Mouse (Mus musculus): Measurements from ENCODE around the gene Gm49387. TPM values are rescaled to one million over a fixed set of nuclear protein-coding genes. Genes with fewer than 3 reads are reported as not detected.
A peak's percentile ranks its signal among the peaks of the same experiment; 100 is the strongest.

Gene Gm49387
- polyA plus RNA-seq, 1 experiment, result not detected

DNA sequence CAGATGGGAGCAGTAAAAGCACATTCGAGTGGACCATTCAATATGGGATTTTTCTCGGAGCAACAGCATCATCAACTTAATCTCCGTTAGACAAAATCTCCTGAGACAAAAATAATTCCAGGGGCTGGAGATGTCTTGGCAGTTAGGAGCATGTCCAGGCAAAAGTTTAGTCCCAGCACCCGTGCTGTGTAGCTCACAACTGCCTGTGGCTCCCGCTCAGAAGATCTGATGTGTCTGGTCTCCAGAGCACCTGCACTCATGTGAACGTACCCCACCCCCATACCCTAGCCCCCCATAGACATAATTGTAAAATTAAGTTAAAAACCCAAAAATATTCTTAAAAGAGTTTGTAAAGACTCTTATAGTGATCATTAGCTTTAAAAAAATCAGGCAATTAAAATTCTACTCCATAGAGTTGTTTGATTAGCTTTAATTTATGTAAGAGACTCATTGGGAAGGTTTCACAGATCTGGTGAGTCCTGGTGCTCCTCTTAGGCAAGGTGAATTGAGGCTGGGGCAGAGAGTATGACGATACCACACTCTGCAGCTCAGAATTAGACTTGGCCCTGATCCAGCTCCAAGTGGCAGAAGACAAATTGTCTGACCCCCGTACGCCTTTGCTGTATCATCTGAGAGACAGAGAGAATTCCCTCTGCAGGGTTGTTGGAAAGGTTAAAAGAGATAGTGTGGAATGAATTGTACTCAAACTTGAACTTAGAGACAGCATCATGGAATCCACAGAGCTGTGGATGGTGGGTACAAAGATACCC is 62.5 kb downstream of the Gm49387 start:
- Histone ChIP-seq H3K27me3 (ENCODE audit: control insufficient read depth, insufficient read depth, insufficient read length) (no peaks in the 10 kb centered on the region), H3ac (ENCODE audit: control insufficient read depth, insufficient read length) (no peak overlapping the region), H3K4me3 (no peak overlapping the region), H3K4me2 (ENCODE audit: low read depth) (peak overlapping the region; percentile 30), H3K36me3 (ENCODE audit: control insufficient read depth, insufficient read depth) (no peaks in the 10 kb centered on the region), H3K79me2 (ENCODE audit: control insufficient read depth, insufficient read depth) (no peaks in the 10 kb centered on the region)
- TF ChIP-seq CEBPB (IDR thresholded peaks at IDR 0.05; ENCODE audit: insufficient read depth, poor library complexity, severe bottlenecking) (no peak), TCF12 (IDR thresholded peaks at IDR 0.05; ENCODE audit: insufficient read depth, poor library complexity, severe bottlenecking) (no peak), E2F4 (IDR thresholded peaks at IDR 0.05; ENCODE audit: insufficient read depth) (no peak), TCF3 (IDR thresholded peaks at IDR 0.05; ENCODE audit: insufficient read length, low read depth) (no peak), MYOD1 (IDR thresholded peaks at IDR 0.05; ENCODE audit: control insufficient read depth in 1 of 3, insufficient read length in 2 of 3, low read depth in 2 of 3) (no peak), USF1 (IDR thresholded peaks at IDR 0.05; ENCODE audit: low read depth) (no peak), SRF (IDR thresholded peaks at IDR 0.05; ENCODE audit: control insufficient read depth, insufficient read length, low read depth) (no peak), MAX (IDR thresholded peaks at IDR 0.05; ENCODE audit: low read depth) (no peak), REST (IDR thresholded peaks at IDR 0.05; ENCODE audit: insufficient read depth, insufficient read length) (no peak)

DNA sequence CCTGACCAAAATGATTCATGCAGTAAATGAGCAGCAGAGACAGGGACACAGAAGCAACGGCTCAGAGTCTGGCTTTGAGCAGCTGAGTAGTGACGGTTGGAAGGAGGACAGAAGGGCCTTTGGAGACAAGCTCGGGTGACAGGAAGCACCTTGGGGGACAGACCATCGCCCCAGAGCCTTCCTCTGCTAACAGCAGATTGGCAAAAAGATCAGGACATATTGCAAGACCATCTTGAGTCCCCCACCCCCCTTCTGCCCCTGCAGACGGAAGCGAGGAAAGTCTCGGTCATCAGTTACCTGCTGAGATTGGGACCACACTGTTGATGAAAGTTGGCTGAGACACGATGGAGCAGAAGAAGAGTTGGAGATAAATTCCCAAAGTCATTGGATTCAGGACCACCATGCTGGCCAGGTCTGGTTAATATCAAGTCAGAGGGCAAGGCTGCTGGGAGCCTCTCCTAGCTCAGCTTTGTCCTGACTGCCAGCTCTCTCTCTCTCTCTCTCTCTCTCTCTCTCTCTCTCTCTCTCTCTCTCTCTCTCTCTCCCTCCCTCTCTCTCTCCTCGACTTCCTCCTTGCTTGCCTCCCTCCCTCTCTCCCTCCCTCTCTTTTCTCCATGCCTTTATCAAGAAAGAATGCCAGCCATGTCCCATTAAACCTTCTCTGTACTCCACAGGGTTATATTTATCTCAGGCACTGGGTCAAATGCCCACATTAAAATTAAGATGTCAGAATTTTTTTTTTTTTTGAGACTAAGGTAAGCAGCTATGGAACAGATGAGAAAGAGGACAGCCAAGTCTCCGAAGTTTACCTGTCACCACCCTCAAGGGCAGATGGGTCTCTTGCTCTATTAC is 63.6 kb downstream of the Gm49387 start:
- H3K27me3 ChIP-seq (ENCODE audit: control insufficient read depth, insufficient read depth, insufficient read length), result no peaks in the 10 kb centered on the region
- no peak for TF ChIP-seq TCF12 (IDR thresholded peaks at IDR 0.05; ENCODE audit: insufficient read depth, poor library complexity, severe bottlenecking)
- H3ac ChIP-seq (ENCODE audit: control insufficient read depth, insufficient read length), result no peak overlapping the region
- H3K4me3 ChIP-seq, result no peak overlapping the region
- no peaks in the 10 kb centered on the region for H3K36me3 ChIP-seq (ENCODE audit: control insufficient read depth, insufficient read depth)
- peak overlapping the region; percentile 53 for H3K4me2 ChIP-seq (ENCODE audit: low read depth)
- no peaks in the 10 kb centered on the region for H3K79me2 ChIP-seq (ENCODE audit: control insufficient read depth, insufficient read depth)

DNA sequence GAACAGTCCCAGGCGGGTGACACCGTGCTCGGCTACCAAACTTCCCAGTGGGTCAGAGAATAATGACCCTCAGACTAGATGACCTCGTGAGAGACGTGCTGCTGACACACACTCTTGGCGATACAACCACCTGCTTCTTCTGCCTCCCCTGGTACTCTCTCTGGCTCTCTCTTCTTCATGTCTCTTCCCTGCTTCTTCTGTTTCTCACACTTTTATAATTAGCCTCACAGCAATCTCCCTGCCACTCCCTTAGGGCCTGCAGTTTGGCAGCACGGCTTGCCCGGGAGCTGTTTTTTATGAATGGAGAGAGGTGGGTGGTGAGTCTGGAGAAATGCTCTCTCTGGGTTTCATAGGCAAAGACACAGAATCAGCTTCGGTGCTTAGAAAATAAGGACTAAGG is 64.8 kb downstream of the Gm49387 start:
- peak overlapping the region; percentile 53 for H3K4me2 ChIP-seq (ENCODE audit: low read depth)
- no peak overlapping the region for H3K4me3 ChIP-seq
- H3ac ChIP-seq (ENCODE audit: control insufficient read depth, insufficient read length), result no peak overlapping the region
- H3K79me2 ChIP-seq (ENCODE audit: control insufficient read depth, insufficient read depth), result no peaks in the 10 kb centered on the region
- H3K36me3 ChIP-seq (ENCODE audit: control insufficient read depth, insufficient read depth), result no peaks in the 10 kb centered on the region
- no peaks in the 10 kb centered on the region for H3K27me3 ChIP-seq (ENCODE audit: control insufficient read depth, insufficient read depth, insufficient read length)
- TF ChIP-seq MYOG (IDR thresholded peaks at IDR 0.05; ENCODE audit: control insufficient read depth in 1 of 3, insufficient read depth in 1 of 3, insufficient read length in 2 of 3, low read depth in 2 of 3) (no peak), MYOD1 (IDR thresholded peaks at IDR 0.05; ENCODE audit: control insufficient read depth in 1 of 3, insufficient read length in 2 of 3, low read depth in 2 of 3) (peak in 1 of 3 experiments; percentile 71)

DNA sequence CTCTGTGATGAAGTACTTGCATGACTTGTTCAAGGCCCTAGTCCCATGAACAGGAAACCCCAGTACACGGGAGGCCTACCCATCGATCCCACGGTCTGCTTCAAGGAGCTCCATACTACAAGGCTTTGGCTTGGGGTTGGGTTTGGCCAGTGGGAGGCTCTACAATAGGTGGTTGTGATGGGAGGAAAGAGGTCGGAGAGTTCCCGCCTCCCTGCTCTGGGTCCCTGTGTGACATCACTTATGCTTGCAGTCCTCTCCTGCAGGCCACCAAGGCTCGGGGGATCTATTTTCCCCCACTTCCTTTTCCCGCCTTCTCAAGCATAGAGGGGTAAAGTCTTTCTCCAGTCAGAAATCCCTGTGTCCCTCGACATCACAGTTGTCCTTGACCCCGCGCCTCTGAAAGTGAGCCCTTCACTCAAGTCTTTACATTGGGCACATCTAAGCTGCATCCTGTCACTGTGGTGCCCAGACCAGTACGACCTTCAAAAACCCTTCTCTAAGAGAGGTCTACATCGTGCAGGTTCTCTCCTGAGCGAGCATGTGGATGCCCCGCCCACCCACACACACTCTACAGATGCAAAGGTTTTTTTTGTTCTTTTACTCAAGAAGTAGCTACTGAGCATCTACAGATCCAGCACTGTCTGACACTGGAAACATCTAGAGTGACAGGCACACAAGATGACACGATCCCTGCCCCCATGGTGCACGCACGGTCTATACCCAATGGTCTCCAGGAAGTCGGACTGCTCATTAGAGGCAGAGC is 65.6 kb downstream of the Gm49387 start:
- Histone ChIP-seq H3K4me2 (ENCODE audit: low read depth) (peak overlapping the region; percentile 46), H3K36me3 (ENCODE audit: control insufficient read depth, insufficient read depth) (no peaks in the 10 kb centered on the region), H3K79me2 (ENCODE audit: control insufficient read depth, insufficient read depth) (no peaks in the 10 kb centered on the region), H3ac (ENCODE audit: control insufficient read depth, insufficient read length) (no peak overlapping the region), H3K4me3 (no peak overlapping the region), H3K27me3 (ENCODE audit: control insufficient read depth, insufficient read depth, insufficient read length) (no peaks in the 10 kb centered on the region)
- TF ChIP-seq MYOG (IDR thresholded peaks at IDR 0.05; ENCODE audit: control insufficient read depth in 1 of 3, insufficient read depth in 1 of 3, insufficient read length in 2 of 3, low read depth in 2 of 3) (no peak), REST (IDR thresholded peaks at IDR 0.05; ENCODE audit: insufficient read depth, insufficient read length) (no peak), POLR2AphosphoS2 (IDR thresholded peaks at IDR 0.05; ENCODE audit: insufficient read length, low read depth) (no peak), USF1 (IDR thresholded peaks at IDR 0.05; ENCODE audit: low read depth) (no peak), TCF12 (IDR thresholded peaks at IDR 0.05; ENCODE audit: insufficient read depth, poor library complexity, severe bottlenecking) (no peak), SRF (IDR thresholded peaks at IDR 0.05; ENCODE audit: control insufficient read depth, insufficient read length, low read depth) (no peak), POLR2A (IDR thresholded peaks at IDR 0.05; ENCODE audit: insufficient read length, low read depth) (no peak), E2F4 (IDR thresholded peaks at IDR 0.05; ENCODE audit: insufficient read depth) (no peak), CEBPB (IDR thresholded peaks at IDR 0.05; ENCODE audit: insufficient read depth, poor library complexity, severe bottlenecking) (no peak), TCF3 (IDR thresholded peaks at IDR 0.05; ENCODE audit: insufficient read length, low read depth) (no peak), MAX (IDR thresholded peaks at IDR 0.05; ENCODE audit: low read depth) (no peak), MYOD1 (IDR thresholded peaks at IDR 0.05; ENCODE audit: control insufficient read depth in 1 of 3, insufficient read length in 2 of 3, low read depth in 2 of 3) (no peak)

All from myocyte (in vitro differentiated cells).